Mouse (Mus musculus): ENCODE results near the gene H6pd.

DNA sequence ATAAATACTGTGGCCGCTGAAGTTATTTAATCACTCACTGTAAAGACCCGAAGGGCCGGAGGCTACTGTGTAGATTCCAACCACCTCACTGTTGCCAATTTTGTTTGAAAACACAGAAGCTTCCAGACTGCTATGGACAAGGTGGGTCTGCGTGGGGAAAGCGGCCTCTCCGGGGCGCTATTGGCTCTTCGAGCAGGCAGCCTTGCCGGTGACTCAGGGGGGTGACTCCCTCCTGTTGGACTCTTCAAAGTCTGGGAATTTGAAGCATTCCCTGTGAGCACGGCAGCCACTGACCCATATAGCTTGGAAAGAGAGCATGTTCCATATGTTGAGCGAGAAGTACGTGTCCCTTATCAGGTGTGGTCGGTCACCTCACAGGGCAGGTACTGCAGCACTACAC lies 52.8 kb downstream of the H6pd start:
- TF ChIP-seq CTCF (conservative IDR thresholded peaks at IDR 0.05; ENCODE audit: low read length) = no peak
- no peak for TF ChIP-seq POU5F1 (IDR thresholded peaks at IDR 0.05; ENCODE audit: borderline replicate concordance, low read length)
- no peak for TF ChIP-seq NANOG (IDR thresholded peaks at IDR 0.05; ENCODE audit: borderline replicate concordance, low read length)

All from E14TG2a.4 (cell line).